Mouse (Mus musculus) right cerebral cortex, adult 2 months (tissue): Measurements from ENCODE around the gene Lzts3.

Experiments used
- DNase-seq, 2 experiments: peaks; one replicate each; pipeline ENCODE4 v3.0.0; 2021 to 2022; ENCODE audit warnings: low spot score in 2 of 2

The Lzts3 gene

GRCm38 (mm10) chr2:130635847-130636246 is 6.8 kb downstream of the Lzts3 start:
- DNase-seq, result no peak

- no peak for DNase-seq
Measured at GRCm38 (mm10) chr2:130634739-130635411, 7.7 kb downstream of the Lzts3 start.

GRCm38 (mm10) chr2:130634006-130634738 is 8.4 kb downstream of the Lzts3 start:
- no peak for DNase-seq

- no peak for DNase-seq
Measured at GRCm38 (mm10) chr2:130632887-130633675, 9.5 kb downstream of the Lzts3 start.

GRCm38 (mm10) chr2:130632416-130632815 is 10.2 kb downstream of the Lzts3 start:
- DNase-seq, result no peak

GRCm38 (mm10) chr2:130629839-130630203 is 12.8 kb downstream of the Lzts3 start, which contains the start of the genes Fastkd5 and Ubox5:
Gene Fastkd5 (minus strand): TSS chr2:130630027.
Gene Ubox5 (minus strand): TSS chr2:130630038.
- peak; percentile 95 to 96 for DNase-seq

- DNase-seq, result no peak
Measured at GRCm38 (mm10) chr2:130629080-130629838, 13.3 kb downstream of the Lzts3 start.

GRCm38 (mm10) chr2:130628424-130628823 is 14.2 kb downstream of the Lzts3 start:
- DNase-seq, result no peak

GRCm38 (mm10) chr2:130618972-130619371 is 23.6 kb downstream of the Lzts3 start:
- no peak for DNase-seq

- DNase-seq, result peak in 1 of 2 experiments; percentile 25
Measured at GRCm38 (mm10) chr2:130613091-130613490, 29.5 kb downstream of the Lzts3 start.

GRCm38 (mm10) chr2:130602195-130602594 is 40.4 kb downstream of the Lzts3 start:
- DNase-seq, result no peak

GRCm38 (mm10) chr2:130598399-130598798 is 44.2 kb downstream of the Lzts3 start:
- no peak for DNase-seq

- peak; percentile 50 to 52 for DNase-seq
Measured at GRCm38 (mm10) chr2:130597601-130598010, 45.0 kb downstream of the Lzts3 start.

- DNase-seq, result no peak
Measured at GRCm38 (mm10) chr2:130595596-130595995, 47.0 kb downstream of the Lzts3 start.

GRCm38 (mm10) chr2:130591016-130591415 is 51.6 kb downstream of the Lzts3 start:
- no peak for DNase-seq

- DNase-seq, result no peak
Measured at GRCm38 (mm10) chr2:130589761-130590160, 52.8 kb downstream of the Lzts3 start.

- no peak for DNase-seq
Measured at GRCm38 (mm10) chr2:130589157-130589556, 53.4 kb downstream of the Lzts3 start.

- DNase-seq, result no peak
Measured at GRCm38 (mm10) chr2:130588373-130588772, 54.2 kb downstream of the Lzts3 start.

GRCm38 (mm10) chr2:130586016-130586415 is 56.6 kb downstream of the Lzts3 start:
- peak; percentile 43 to 56 for DNase-seq

- DNase-seq, result no peak
Measured at GRCm38 (mm10) chr2:130583902-130584560, 58.6 kb downstream of the Lzts3 start.
